Mouse (Mus musculus) embryonic facial prominence, embryonic 11.5 days (tissue): Measurements from ENCODE around the gene Cfap58. TPM values are rescaled to one million over a fixed set of nuclear protein-coding genes. Genes with fewer than 3 reads are reported as not detected.

Experiments used
- ATAC-seq: fragments of 200-750 bp; cut with Nextera tagmentation; replicated peaks from 2 replicates; pipeline ENCODE4 v1.8.0; 2017; ENCODE audit warnings: low read depth; ENCODE audit not compliant: insufficient number of reproducible peaks, low FRiP score, low TSS enrichment
- DNase-seq: peaks from one replicate; pipeline ENCODE4 v3.0.0-alpha.2; 2015; ENCODE audit warnings: low spot score
- H3K27ac ChIP-seq: fragments of 300-500 bp; sonication (generic); replicated peaks from 2 replicates; pipeline ENCODE4 v1.5.1; 2014; ENCODE audit warnings: mild to moderate bottlenecking, low read depth, low read length, control low read depth
- H3K27me3 ChIP-seq: fragments of 300-500 bp; sonication (generic); 2 replicates; pipeline ENCODE4 v1.6.1; 2014; ENCODE audit warnings: mild to moderate bottlenecking, low read length, moderate library complexity, mixed read lengths; ENCODE audit not compliant: control insufficient read depth, insufficient read depth
- H3K36me3 ChIP-seq: fragments of 300-500 bp; sonication (generic); replicated peaks from 2 replicates; pipeline ENCODE4 v1.6.1; 2014; ENCODE audit warnings: low read depth, mild to moderate bottlenecking, low read length, moderate library complexity, mixed read lengths; ENCODE audit not compliant: control insufficient read depth, insufficient read depth
- H3K4me1 ChIP-seq: fragments of 300-500 bp; sonication (generic); 2 replicates; pipeline ENCODE4 v1.6.1; 2014; ENCODE audit warnings: low read length, mixed read lengths; ENCODE audit not compliant: control insufficient read depth, insufficient read depth
- H3K4me2 ChIP-seq: fragments of 300-500 bp; sonication (generic); 2 replicates; pipeline ENCODE4 v1.6.1; 2014; ENCODE audit warnings: low read depth, mild to moderate bottlenecking, control low read depth, low read length, moderate library complexity
- H3K4me3 ChIP-seq: fragments of 300-500 bp; sonication (generic); 2 replicates; pipeline ENCODE4 v1.5.1; 2014; ENCODE audit warnings: low read depth, low read length, control low read depth
- H3K9ac ChIP-seq: fragments of 300-500 bp; sonication (generic); replicated peaks from 2 replicates; pipeline ENCODE4 v1.6.1; 2014; ENCODE audit warnings: mild to moderate bottlenecking, control low read depth, low read length
- H3K9me3 ChIP-seq: fragments of 300-500 bp; sonication (generic); replicated peaks from 2 replicates; pipeline ENCODE4 v1.6.1; 2016; ENCODE audit warnings: mild to moderate bottlenecking, low read length, inconsistent platforms, mixed read lengths; ENCODE audit not compliant: control insufficient read depth
- WGBS: fragments of 180-500 bp; shearing (Covaris S2); extraction: QIAGEN DNeasy Blood & Tissue Kit; methylation state at CpG from one replicate; pipeline ENCODE4 v1.1.7; 2014; 5-methylcytosine and 5-hydroxymethylcytosine counted together
- microRNA-seq: library from miRNA; unstranded; fragments of <30 nt; microRNA quantifications from one replicate; pipeline ENCODE4, GENCODE M21; 2016; ENCODE audit warnings: borderline number of aligned reads
- polyA plus RNA-seq: library from polyadenylated mRNA; unstranded; fragments of >200 nt; fragmentation: Nextera tagmentation; extraction: Ambion mirVana; gene quantifications from 2 replicates; pipeline ENCODE4 v1.2.1, GENCODE M21; 2014

Cfap58 gene
- polyA plus RNA-seq, 1 experiment from 2014 or later, result not detected

- 43% methylated on average over 3 of the region's 3 CpGs for WGBS
- H3K36me3 ChIP-seq, result no peaks in the 10 kb centered on the region
- H3K27me3 ChIP-seq, result no peaks in the 10 kb centered on the region
- H3K4me2 ChIP-seq, result no peak overlapping the region
- no peak overlapping the region for H3K27ac ChIP-seq
- DNase-seq (no peak), ATAC-seq (no peak)
- H3K4me1 ChIP-seq, result no peaks in the 10 kb centered on the region; the same call in 1 of the 2 replicates
- no peaks in the 10 kb centered on the region for H3K9me3 ChIP-seq
- no peak overlapping the region for H3K9ac ChIP-seq
- H3K4me3 ChIP-seq, result no peak overlapping the region
Measured at GRCm38 (mm10) chr19:48049361-48049760, 111.9 kb downstream of the Cfap58 start.

DNA sequence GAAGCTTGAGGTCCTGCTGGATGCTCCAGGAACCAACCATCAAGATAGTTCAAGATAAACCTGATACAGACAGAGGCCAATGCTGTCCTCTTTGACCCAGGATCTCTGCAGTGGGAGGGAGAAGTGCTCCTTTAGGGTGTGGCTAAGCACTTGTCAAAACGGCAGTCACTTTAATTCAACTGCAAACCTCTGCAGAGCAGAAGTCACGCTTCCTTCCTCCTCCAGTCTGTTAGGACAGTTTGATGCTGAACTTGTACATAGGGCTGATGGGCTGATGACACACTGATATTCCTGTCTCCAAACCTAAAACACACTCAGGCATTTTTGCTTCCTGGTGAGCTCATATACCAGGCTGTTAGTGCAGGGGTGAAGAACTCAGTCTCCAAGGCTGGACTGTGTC lies 125.8 kb downstream of the Cfap58 start:
- DNase-seq, result no peak
- Histone ChIP-seq H3K4me3 (no peak overlapping the region), H3K9ac (no peak overlapping the region), H3K9me3 (no peaks in the 10 kb centered on the region), H3K27me3 (no peaks in the 10 kb centered on the region), H3K4me2 (no peak overlapping the region), H3K36me3 (no peaks in the 10 kb centered on the region), H3K4me1 (peaks cover 3% of the 10 kb centered on the region; the same call in 1 of the 2 replicates), H3K27ac (no peak overlapping the region)
- ATAC-seq, result no peak
- WGBS, result 50% methylated on average over 2 of the region's 2 CpGs

- 70% methylated on average over 3 of the region's 3 CpGs for WGBS
- Histone ChIP-seq H3K4me3 (no peak overlapping the region), H3K36me3 (no peaks in the 10 kb centered on the region), H3K4me1 (no peaks in the 10 kb centered on the region), H3K9ac (no peak overlapping the region), H3K27ac (no peak overlapping the region), H3K9me3 (no peaks in the 10 kb centered on the region), H3K27me3 (no peaks in the 10 kb centered on the region), H3K4me2 (no peak overlapping the region)
- DNase-seq, result no peak
- no peak for ATAC-seq
Measured at GRCm38 (mm10) chr19:48079718-48080117, 142.2 kb downstream of the Cfap58 start.

DNA sequence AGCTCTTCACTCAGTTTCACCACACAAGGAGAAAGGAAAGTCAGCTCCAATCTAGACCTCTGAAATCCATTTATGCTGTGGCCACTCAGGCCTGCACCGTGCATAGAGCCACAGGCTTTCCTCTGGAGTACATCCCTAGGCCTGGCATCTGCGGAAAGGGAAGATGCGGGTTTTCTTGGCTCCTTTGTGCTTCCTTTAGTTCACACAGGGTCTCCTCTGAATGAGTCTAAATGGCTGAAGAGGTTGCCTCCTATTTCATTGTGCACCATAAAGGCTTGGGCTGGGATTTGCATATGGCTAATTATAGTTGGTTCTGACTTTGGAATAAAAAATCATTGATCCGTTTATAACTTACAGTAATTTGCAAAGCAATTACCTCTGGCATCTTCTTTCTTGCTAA lies 144.0 kb downstream of the Cfap58 start:
- DNase-seq (no peak), ATAC-seq (no peak)
- H3K9ac ChIP-seq, result no peak overlapping the region
- H3K36me3 ChIP-seq, result no peaks in the 10 kb centered on the region
- H3K4me1 ChIP-seq, result no peaks in the 10 kb centered on the region
- 85% methylated on average over 4 of the region's 4 CpGs for WGBS
- H3K9me3 ChIP-seq, result no peaks in the 10 kb centered on the region
- no peaks in the 10 kb centered on the region for H3K27me3 ChIP-seq
- H3K4me3 ChIP-seq, result no peak overlapping the region
- H3K27ac ChIP-seq, result no peak overlapping the region
- no peak overlapping the region for H3K4me2 ChIP-seq

Small RNA genes within 50 kb of the gene (microRNA-seq; reads per million reads assigned to microRNA genes)
- not detected for gene Gm22240

Other genes with a start within 250 kb of the Cfap58 start
- 2.5 TPM in 2 replicates for gene Col17a1, start 245.6 kb upstream of the Cfap58 start, polyA plus RNA-seq
- 341 and 384 TPM in 2 replicates for gene Sfr1, start 206.0 kb upstream of the Cfap58 start, polyA plus RNA-seq
- gene Gsto1, start 82.7 kb upstream of the Cfap58 start, polyA plus RNA-seq, result 183 and 196 TPM in 2 replicates
- gene Gsto2, start 72.1 kb upstream of the Cfap58 start, polyA plus RNA-seq, result 0.77 and 1.3 TPM in 2 replicates
- gene Cfap43, start 18.4 kb upstream of the Cfap58 start, polyA plus RNA-seq, result 0.06 TPM in 1 of 2 replicates, not detected in the other
- gene Itprip, start 18.4 kb upstream of the Cfap58 start, polyA plus RNA-seq, result 10.4 and 12.3 TPM in 2 replicates